ENCODE assay signal across 18 mouse cellular contexts in genomic region chr8:114974336-114974950, GRCm38 (mm10).
DNase-seq lines count a peak whose midpoint lies in the region; ATAC-seq and TF ChIP-seq lines count a peak whose summit lies in the region.
"Had no signal": no experiment of that assay in that cellular context is flagged by ENCODE, and none has a peak within 500 bp of the region (broad histone marks: within the 10 kb centered on the region; RNA-seq: fewer than 3 reads in every experiment).

No protein-coding gene starts in this region.

- H3K27ac ChIP-seq in gastrocnemius, adult 2 months = peak overlapping the region; percentile 85
- H3K27ac ChIP-seq in heart, embryonic 14.5 days (replicated peaks in 1 of 2; ENCODE audit: control insufficient read depth in 1 of 2, insufficient read depth in 1 of 2, low read depth in 2 of 2, low read length in 2 of 2) = peak overlapping the region; percentile 84 to 92
- no peak overlapping the region for H3K27ac ChIP-seq in cerebellum, adult 2 months (ENCODE audit: insufficient read depth, low read length)
- H3K27ac ChIP-seq: hindbrain, embryonic 12.5 days; intestine, embryonic 15.5 days; kidney, postnatal 0 days; liver, embryonic 15.5 days; macrophage had no signal

- 26% methylated on average over 5 of the region's 5 CpGs for WGBS in heart, embryonic 14.5 days
- WGBS in cerebellum, adult 2 months = 65% methylated on average over 5 of the region's 5 CpGs

- H3K36me3 ChIP-seq in heart, embryonic 14.5 days (ENCODE audit: control insufficient read depth, insufficient read depth, low read length) = no peaks in the 10 kb centered on the region
- H3K36me3 ChIP-seq in splenic B cell, adult 2 months (ENCODE audit: control insufficient read depth, insufficient read depth, low read length, poor library complexity, severe bottlenecking) = no peaks in the 10 kb centered on the region
- H3K36me3 ChIP-seq: hindbrain, embryonic 12.5 days; intestine, embryonic 15.5 days; liver, embryonic 15.5 days had no signal

- peak; percentile 45 for ATAC-seq in heart, embryonic 14.5 days (ENCODE audit: insufficient number of reproducible peaks, insufficient read depth, low FRiP score, low read depth)
- ATAC-seq: forebrain, postnatal 0 days; intestine, embryonic 15.5 days had no signal

- H3K9me3 ChIP-seq in heart, embryonic 14.5 days (ENCODE audit: control insufficient read depth, low read length) = no peaks in the 10 kb centered on the region
- H3K9me3 ChIP-seq: hindbrain, embryonic 12.5 days; intestine, embryonic 15.5 days; liver, embryonic 15.5 days had no signal

- no peaks in the 10 kb centered on the region for H3K27me3 ChIP-seq in heart, embryonic 14.5 days (ENCODE audit: control insufficient read depth, insufficient read depth, low read length)
- no peaks in the 10 kb centered on the region for H3K27me3 ChIP-seq in splenic B cell, adult 2 months (ENCODE audit: control insufficient read depth, insufficient read depth, low read length, poor library complexity, severe bottlenecking)
- H3K27me3 ChIP-seq in cerebellum, adult 2 months (ENCODE audit: control insufficient read depth, insufficient read depth, low read length) = no peaks in the 10 kb centered on the region
- H3K27me3 ChIP-seq: hindbrain, embryonic 12.5 days; intestine, embryonic 15.5 days; liver, embryonic 15.5 days had no signal

- DNase-seq in gastrocnemius, adult 2 months = no peak
- no peak for DNase-seq in gastrocnemius, adult 8-10 months (ENCODE audit: low spot score in 2 of 2)
- peak; percentile 21 for DNase-seq in thymus, postnatal 25 days
- no peak for DNase-seq in thymus, postnatal 14 days
- DNase-seq in splenic B cell, adult 2 months (ENCODE audit: low read depth, low spot score) = peak; percentile 6
- no peak for DNase-seq in urinary bladder, adult 2 months (ENCODE audit: low spot score)
- DNase-seq in cerebellum, adult 2 months = no peak
- DNase-seq: adrenal gland, postnatal 10 days; cerebellum, postnatal 10 days; forebrain, postnatal 0 days; right cerebral cortex, postnatal 4 days had no signal

- intact Hi-C loops in gastrocnemius, adult 2 months (cut with DNase I) = loop anchor here (5.0 to 10.0 kb wide), 3 partner anchors 432 to 670 kb away; no protein-coding TSS in a partner anchor

- no peak for TF ChIP-seq POLR2A in cerebellum, adult 2 months (IDR thresholded peaks at IDR 0.05; ENCODE audit: borderline replicate concordance, insufficient read depth, low read length)

- no peak overlapping the region for H3K4me3 ChIP-seq in gastrocnemius, adult 2 months
- H3K4me3 ChIP-seq in heart, embryonic 14.5 days (ENCODE audit: control insufficient read depth in 1 of 2, insufficient read depth in 1 of 2, low read depth in 1 of 2, low read length in 2 of 2) = no peak overlapping the region
- H3K4me3 ChIP-seq in cerebellum, adult 2 months (replicated peaks; ENCODE audit: insufficient read depth, low read depth, low read length) = no peak overlapping the region
- H3K4me3 ChIP-seq: hindbrain, embryonic 12.5 days; intestine, embryonic 15.5 days; liver, embryonic 15.5 days had no signal

- H3K4me1 ChIP-seq in heart, embryonic 14.5 days (ENCODE audit: control insufficient read depth in 2 of 2, insufficient read depth in 2 of 2, low read length in 2 of 2) = peaks cover 34 to 43% of the 10 kb centered on the region in 2 experiments
- H3K4me1 ChIP-seq in cerebellum, adult 2 months (ENCODE audit: control insufficient read depth, insufficient read depth, low read length) = no peaks in the 10 kb centered on the region
- H3K4me1 ChIP-seq: hindbrain, embryonic 12.5 days; liver, embryonic 15.5 days had no signal

- peak overlapping the region; percentile 54; the same call in 1 of the 2 replicates for H3K4me2 ChIP-seq in heart, embryonic 14.5 days (ENCODE audit: low read length)
- H3K4me2 ChIP-seq: hindbrain, embryonic 12.5 days; intestine, embryonic 15.5 days; liver, embryonic 15.5 days; midbrain, embryonic 11.5 days had no signal

- no peak for TF ChIP-seq CTCF in gastrocnemius, adult 2 months (IDR thresholded peaks at IDR 0.05)
- no peak for TF ChIP-seq CTCF in cerebellum, adult 2 months (IDR thresholded peaks at IDR 0.05; ENCODE audit: borderline replicate concordance, insufficient read depth, low read depth, low read length)

- H3K9ac ChIP-seq in heart, embryonic 14.5 days (ENCODE audit: low read length) = no peak overlapping the region
- H3K9ac ChIP-seq: forebrain, postnatal 0 days; hindbrain, embryonic 12.5 days; intestine, embryonic 15.5 days; liver, embryonic 15.5 days had no signal

Comparison
In these comparisons a context has a peak if more than half of its experiments do, and no peak if none do; other contexts are left out.
1. DNase-seq: peak in thymus, postnatal 25 days (single experiment) and splenic B cell, adult 2 months (single experiment); none in gastrocnemius, adult 2 months (single experiment), gastrocnemius, adult 8-10 months (0 of 2), thymus, postnatal 14 days (single experiment), urinary bladder, adult 2 months (single experiment) and cerebellum, adult 2 months (0 of 2).